Mouse (Mus musculus) hindbrain, embryonic 16.5 days (tissue): ENCODE data around the gene Tram2. TPM values are rescaled to one million over a fixed set of nuclear protein-coding genes. Genes with fewer than 3 reads are reported as not detected.

ENCODE experiments used
- ATAC-seq: fragments of 200-750 bp; cut with Nextera tagmentation; 2 replicates; pipeline ENCODE4 v1.8.0; 2017; ENCODE audit warnings: moderate TSS enrichment, moderate library complexity
- H3K27ac ChIP-seq: fragments of 300-500 bp; sonication (generic); 2 replicates; pipeline ENCODE4 v1.5.1; 2014; ENCODE audit warnings: low read depth, mild to moderate bottlenecking, control low read depth, low read length, moderate library complexity
- H3K27me3 ChIP-seq: fragments of 300-500 bp; sonication (generic); replicated peaks from 2 replicates; pipeline ENCODE4 v1.6.1; 2014; ENCODE audit warnings: low read length; ENCODE audit not compliant: control insufficient read depth, insufficient read depth
- H3K36me3 ChIP-seq: fragments of 300-500 bp; sonication (generic); 2 replicates; pipeline ENCODE4 v1.6.1; 2014; ENCODE audit warnings: mild to moderate bottlenecking, low read length, moderate library complexity, mixed read lengths; ENCODE audit not compliant: control insufficient read depth, insufficient read depth
- H3K4me1 ChIP-seq: fragments of 300-500 bp; sonication (generic); 2 replicates; pipeline ENCODE4 v1.6.1; 2014; ENCODE audit warnings: low read depth, low read length; ENCODE audit not compliant: control insufficient read depth, insufficient read depth
- H3K4me2 ChIP-seq: fragments of 300-500 bp; sonication (generic); 2 replicates; pipeline ENCODE4 v1.6.1; 2014; ENCODE audit warnings: mild to moderate bottlenecking, low read length, control low read depth, moderate library complexity
- H3K4me3 ChIP-seq: fragments of 300-500 bp; sonication (generic); 2 replicates; pipeline ENCODE4 v1.5.1; 2014; ENCODE audit warnings: mild to moderate bottlenecking, low read length, control low read depth, moderate library complexity
- H3K9ac ChIP-seq: fragments of 300-500 bp; sonication (generic); 2 replicates; pipeline ENCODE4 v1.6.1; 2014; ENCODE audit warnings: low read depth, mild to moderate bottlenecking, control low read depth, low read length, moderate library complexity
- H3K9me3 ChIP-seq: fragments of 300-500 bp; sonication (generic); 2 replicates; pipeline ENCODE4 v1.6.1; 2014; ENCODE audit warnings: mild to moderate bottlenecking, low read length, moderate library complexity; ENCODE audit not compliant: control insufficient read depth
- whole genome bisulfite sequencing: fragments of 180-500 bp; shearing (Covaris S2); extraction: QIAGEN DNeasy Blood & Tissue Kit; methylation state at CpG from one replicate; pipeline ENCODE4 v1.1.7; 2014; 5-methylcytosine and 5-hydroxymethylcytosine counted together
- polyA plus RNA-seq: library from polyadenylated mRNA; unstranded; fragments of >200 nt; fragmentation: Nextera tagmentation; extraction: Ambion mirVana; gene quantifications from 2 replicates; pipeline ENCODE4 v1.2.1, GENCODE M21; 2015

Tram2 gene
- polyA plus RNA-seq, 1 experiment from 2014 or later: 1.6 TPM

- Histone ChIP-seq H3K36me3 (no peaks in the 10 kb centered on the region), H3K4me2 (no peak overlapping the region), H3K9me3 (no peaks in the 10 kb centered on the region), H3K4me3 (no peak overlapping the region), H3K27me3 (no peaks in the 10 kb centered on the region), H3K9ac (no peak overlapping the region), H3K27ac (no peak overlapping the region), H3K4me1 (peaks cover 19% of the 10 kb centered on the region)
- 81% methylated on average over 13 of the region's 13 CpGs for WGBS
- no peak for ATAC-seq
Measured at GRCm38 (mm10) chr1:21070658-21071057, 8.4 kb downstream of the Tram2 start.

- Histone ChIP-seq H3K27me3 (no peaks in the 10 kb centered on the region), H3K27ac (no peak overlapping the region), H3K4me2 (no peak overlapping the region), H3K36me3 (no peaks in the 10 kb centered on the region), H3K9me3 (no peaks in the 10 kb centered on the region), H3K4me3 (no peak overlapping the region), H3K4me1 (peaks cover 14% of the 10 kb centered on the region), H3K9ac (no peak overlapping the region)
- 86% methylated on average over 12 of the region's 12 CpGs for WGBS
- ATAC-seq: no peak
Measured at GRCm38 (mm10) chr1:21069830-21070522, 9.1 kb downstream of the Tram2 start.

GRCm38 (mm10) chr1:21068491-21068890 lies 10.5 kb downstream of the Tram2 start:
- Histone ChIP-seq H3K9ac (no peak overlapping the region), H3K27ac (no peak overlapping the region), H3K9me3 (no peaks in the 10 kb centered on the region), H3K4me3 (no peak overlapping the region), H3K27me3 (no peaks in the 10 kb centered on the region), H3K4me2 (no peak overlapping the region), H3K36me3 (no peaks in the 10 kb centered on the region), H3K4me1 (peaks cover under 1% of the 10 kb centered on the region)
- 67% methylated on average over 1 of the region's 1 CpGs for WGBS
- ATAC-seq: peak; percentile 37; the same call in 1 of the 2 replicates

GRCm38 (mm10) chr1:21067536-21068221 lies 11.3 kb downstream of the Tram2 start:
- 89% methylated on average over 11 of the region's 11 CpGs for WGBS
- Histone ChIP-seq H3K27me3 (no peaks in the 10 kb centered on the region), H3K4me3 (no peak overlapping the region), H3K4me2 (no peak overlapping the region), H3K9me3 (no peaks in the 10 kb centered on the region), H3K4me1 (no peaks in the 10 kb centered on the region), H3K9ac (no peak overlapping the region), H3K36me3 (no peaks in the 10 kb centered on the region), H3K27ac (no peak overlapping the region)
- ATAC-seq: 0 out of 2 replicates have a peak, but pooled peaks have one; percentile 38

- no peak overlapping the region for H3K9ac ChIP-seq
- no peak overlapping the region for H3K4me2 ChIP-seq
- 95% methylated on average over 5 of the region's 5 CpGs for WGBS
- H3K9me3 ChIP-seq: no peaks in the 10 kb centered on the region
- H3K27ac ChIP-seq: no peak overlapping the region
- no peak for ATAC-seq
- no peak overlapping the region for H3K4me3 ChIP-seq
- no peaks in the 10 kb centered on the region for H3K27me3 ChIP-seq
- no peaks in the 10 kb centered on the region for H3K36me3 ChIP-seq
- H3K4me1 ChIP-seq: no peaks in the 10 kb centered on the region
Measured at GRCm38 (mm10) chr1:21064153-21064552, 14.9 kb downstream of the Tram2 start.

GRCm38 (mm10) chr1:21059385-21060109 lies 19.5 kb downstream of the Tram2 start:
- Histone ChIP-seq H3K4me1 (no peaks in the 10 kb centered on the region), H3K9ac (no peak overlapping the region), H3K27ac (no peak overlapping the region), H3K4me2 (no peak overlapping the region), H3K27me3 (no peaks in the 10 kb centered on the region), H3K9me3 (no peaks in the 10 kb centered on the region), H3K4me3 (no peak overlapping the region), H3K36me3 (no peaks in the 10 kb centered on the region)
- ATAC-seq: no peak
- WGBS: 93% methylated on average over 5 of the region's 5 CpGs

GRCm38 (mm10) chr1:21053009-21053408 lies 26.0 kb downstream of the Tram2 start:
- Histone ChIP-seq H3K9ac (no peak overlapping the region), H3K27me3 (no peaks in the 10 kb centered on the region), H3K4me2 (no peak overlapping the region), H3K27ac (no peak overlapping the region), H3K36me3 (no peaks in the 10 kb centered on the region), H3K4me1 (peaks cover 5% of the 10 kb centered on the region; the same call in 1 of the 2 replicates), H3K9me3 (no peaks in the 10 kb centered on the region), H3K4me3 (no peak overlapping the region)
- ATAC-seq: peak; percentile 63
- 44% methylated on average over 9 of the region's 9 CpGs for WGBS

- peak; percentile 83 for ATAC-seq
- Histone ChIP-seq H3K27ac (no peak overlapping the region), H3K4me3 (no peak overlapping the region), H3K36me3 (no peaks in the 10 kb centered on the region), H3K4me2 (no peak overlapping the region), H3K9me3 (no peaks in the 10 kb centered on the region), H3K9ac (no peak overlapping the region), H3K27me3 (no peaks in the 10 kb centered on the region), H3K4me1 (peaks cover 5% of the 10 kb centered on the region; the same call in 1 of the 2 replicates)
- WGBS: 35% methylated on average over 5 of the region's 5 CpGs
Measured at GRCm38 (mm10) chr1:21052608-21053007, 26.4 kb downstream of the Tram2 start.

GRCm38 (mm10) chr1:21052132-21052545 lies 26.9 kb downstream of the Tram2 start:
- Histone ChIP-seq H3K4me1 (peaks cover 5% of the 10 kb centered on the region; the same call in 1 of the 2 replicates), H3K4me2 (no peak overlapping the region), H3K36me3 (no peaks in the 10 kb centered on the region), H3K27ac (no peak overlapping the region), H3K9ac (no peak overlapping the region), H3K27me3 (no peaks in the 10 kb centered on the region), H3K9me3 (no peaks in the 10 kb centered on the region), H3K4me3 (no peak overlapping the region)
- no peak; the same call in 1 of the 2 replicates for ATAC-seq
- 61% methylated on average over 5 of the region's 5 CpGs for WGBS
